Mouse (Mus musculus) heart, embryonic 10.5 days (tissue): Measurements from ENCODE around the gene Fzd7. TPM values are rescaled to one million over a fixed set of nuclear protein-coding genes. Genes with fewer than 3 reads are reported as not detected.

Experiments used
- DNase-seq: peaks from one replicate; pipeline ENCODE4 v3.0.0-alpha.2; 2017; ENCODE audit warnings: low spot score
- H3K27ac ChIP-seq: fragments of 300-500 bp; sonication (generic); 2 replicates; pipeline ENCODE4 v1.5.1; 2016; ENCODE audit warnings: mild to moderate bottlenecking
- H3K27me3 ChIP-seq: fragments of 300-500 bp; sonication (generic); 2 replicates; pipeline ENCODE4 v1.6.1; 2016; ENCODE audit warnings: mild to moderate bottlenecking; ENCODE audit not compliant: poor library complexity, insufficient read depth, severe bottlenecking
- H3K36me3 ChIP-seq: fragments of 300-500 bp; sonication (generic); 2 replicates; pipeline ENCODE4 v1.6.1; 2016; ENCODE audit warnings: mild to moderate bottlenecking, moderate library complexity
- H3K4me1 ChIP-seq: fragments of 300-500 bp; sonication (generic); 2 replicates; pipeline ENCODE4 v1.6.1; 2016; ENCODE audit warnings: mild to moderate bottlenecking
- H3K4me3 ChIP-seq: fragments of 300-500 bp; sonication (generic); 2 replicates; pipeline ENCODE4 v1.5.1; 2016; ENCODE audit warnings: mild to moderate bottlenecking, moderate library complexity
- H3K9me3 ChIP-seq: fragments of 300-500 bp; sonication (generic); 2 replicates; pipeline ENCODE4 v1.6.1; 2016; ENCODE audit warnings: mild to moderate bottlenecking, moderate library complexity
- whole genome bisulfite sequencing: fragments of 180-500 bp; shearing (Covaris S2); methylation state at CpG from one replicate; pipeline ENCODE4 v1.1.7; 2016; 5-methylcytosine and 5-hydroxymethylcytosine counted together
- polyA plus RNA-seq: library from polyadenylated mRNA; unstranded; fragments of >200 nt; fragmentation: Nextera tagmentation; extraction: Ambion mirVana; gene quantifications from 2 replicates; pipeline ENCODE4 v1.2.1, GENCODE M21; 2016

Fzd7 gene
- polyA plus RNA-seq, 1 experiment from 2014 or later: 13.0 TPM

DNA sequence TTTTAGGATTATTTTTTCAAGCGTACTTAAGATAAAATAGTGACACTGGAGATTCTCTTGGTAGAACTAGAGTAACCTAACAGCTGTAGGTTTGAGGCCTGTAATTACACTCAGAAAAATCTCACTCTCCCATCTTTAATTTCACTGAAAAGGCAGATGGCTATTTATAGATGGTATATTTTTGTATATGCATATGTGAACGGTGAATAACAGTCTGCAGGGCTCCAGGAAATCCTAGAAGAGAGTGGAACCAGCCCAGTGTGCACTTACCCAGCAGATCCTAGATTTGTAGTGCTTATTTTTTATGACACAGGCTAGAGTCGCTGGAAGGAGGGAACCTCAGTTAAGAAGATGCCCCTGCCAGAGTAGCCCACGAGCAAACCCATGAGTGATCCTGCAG, 6.8 kb downstream of the Fzd7 start:
- H3K4me1 ChIP-seq: peaks cover 41% of the 10 kb centered on the region
- DNase-seq: no peak
- H3K36me3 ChIP-seq: no peaks in the 10 kb centered on the region
- peaks cover 6% of the 10 kb centered on the region for H3K27me3 ChIP-seq
- H3K4me3 ChIP-seq: no peak overlapping the region
- H3K27ac ChIP-seq: peak overlapping the region; percentile 3; the same call in 1 of the 2 replicates
- 50% methylated on average over 4 of the region's 4 CpGs for WGBS
- no peaks in the 10 kb centered on the region for H3K9me3 ChIP-seq

DNA sequence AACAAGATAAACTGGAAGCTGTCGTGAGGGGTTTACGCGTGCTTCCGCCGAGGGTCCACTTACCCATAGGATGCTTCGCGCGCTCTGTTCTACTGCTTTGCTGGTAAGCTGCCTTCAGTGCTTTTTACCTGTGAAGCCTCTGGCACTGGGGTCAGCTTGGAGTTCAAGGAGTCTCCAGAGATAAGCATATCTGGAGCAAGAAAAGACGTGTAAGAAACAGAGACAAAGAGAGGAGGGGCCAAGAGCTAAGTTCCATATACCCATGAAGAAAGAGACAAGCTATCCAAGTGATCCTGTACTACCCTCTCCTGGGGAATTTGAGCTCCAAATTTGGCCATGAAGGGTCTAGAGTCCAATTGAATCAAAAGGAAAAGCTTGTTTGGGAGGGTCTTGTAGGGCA, 9.3 kb downstream of the Fzd7 start:
- Histone ChIP-seq H3K9me3 (no peaks in the 10 kb centered on the region), H3K27me3 (no peaks in the 10 kb centered on the region), H3K36me3 (no peaks in the 10 kb centered on the region), H3K4me1 (peaks cover 30% of the 10 kb centered on the region), H3K4me3 (no peak overlapping the region), H3K27ac (no peak overlapping the region)
- DNase-seq: no peak
- WGBS: 57% methylated on average over 9 of the region's 9 CpGs

DNA sequence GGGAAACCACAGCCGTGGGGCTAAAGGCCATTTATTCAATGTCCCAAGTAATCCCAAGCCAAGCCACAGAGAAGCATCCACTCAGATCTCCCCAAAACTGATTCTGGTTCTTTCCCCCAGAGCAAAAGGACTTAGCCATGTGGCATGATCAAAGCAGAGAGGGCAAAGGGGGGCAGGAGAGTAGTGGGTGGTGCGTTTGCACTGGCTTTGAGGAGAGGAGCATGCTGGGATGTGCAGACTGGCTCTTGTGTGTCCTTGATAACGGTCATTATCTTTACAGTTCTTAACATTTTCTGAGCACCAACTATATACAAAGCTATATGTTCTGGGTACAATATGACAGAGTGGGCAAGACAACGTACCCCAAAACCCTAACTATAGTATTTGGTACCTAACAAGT, 10.2 kb downstream of the Fzd7 start:
- DNase-seq: no peak
- peaks cover 24% of the 10 kb centered on the region for H3K4me1 ChIP-seq
- H3K4me3 ChIP-seq: no peak overlapping the region
- 70% methylated on average over 4 of the region's 4 CpGs for WGBS
- H3K27ac ChIP-seq: no peak overlapping the region
- no peaks in the 10 kb centered on the region for H3K36me3 ChIP-seq
- H3K9me3 ChIP-seq: no peaks in the 10 kb centered on the region
- H3K27me3 ChIP-seq: no peaks in the 10 kb centered on the region

DNA sequence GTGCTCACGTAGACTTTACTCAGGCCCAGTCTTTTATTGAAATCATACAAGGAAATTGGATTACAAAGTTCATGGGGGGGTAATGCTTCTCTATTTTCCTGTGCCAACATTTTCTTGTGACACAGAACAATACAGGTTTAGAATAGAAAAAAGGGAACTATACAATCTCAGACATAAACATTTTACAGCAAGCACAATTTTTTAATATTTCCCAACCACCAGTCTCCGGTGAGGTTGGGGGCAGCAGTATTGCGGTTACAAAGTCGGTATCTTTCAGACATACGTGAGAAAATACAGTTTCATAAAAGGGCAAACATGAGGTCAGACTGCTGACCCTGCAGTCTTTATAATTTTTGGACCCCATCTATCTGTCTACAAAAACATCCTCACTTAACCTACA, 13.7 kb downstream of the Fzd7 start:
- H3K9me3 ChIP-seq: no peaks in the 10 kb centered on the region
- no peak overlapping the region for H3K27ac ChIP-seq
- H3K36me3 ChIP-seq: no peaks in the 10 kb centered on the region
- H3K4me3 ChIP-seq: no peak overlapping the region
- H3K4me1 ChIP-seq: peaks cover 5% of the 10 kb centered on the region
- 91% methylated on average over 5 of the region's 5 CpGs for WGBS
- no peak for DNase-seq
- H3K27me3 ChIP-seq: peaks cover 8% of the 10 kb centered on the region; the same call in 1 of the 2 replicates

DNA sequence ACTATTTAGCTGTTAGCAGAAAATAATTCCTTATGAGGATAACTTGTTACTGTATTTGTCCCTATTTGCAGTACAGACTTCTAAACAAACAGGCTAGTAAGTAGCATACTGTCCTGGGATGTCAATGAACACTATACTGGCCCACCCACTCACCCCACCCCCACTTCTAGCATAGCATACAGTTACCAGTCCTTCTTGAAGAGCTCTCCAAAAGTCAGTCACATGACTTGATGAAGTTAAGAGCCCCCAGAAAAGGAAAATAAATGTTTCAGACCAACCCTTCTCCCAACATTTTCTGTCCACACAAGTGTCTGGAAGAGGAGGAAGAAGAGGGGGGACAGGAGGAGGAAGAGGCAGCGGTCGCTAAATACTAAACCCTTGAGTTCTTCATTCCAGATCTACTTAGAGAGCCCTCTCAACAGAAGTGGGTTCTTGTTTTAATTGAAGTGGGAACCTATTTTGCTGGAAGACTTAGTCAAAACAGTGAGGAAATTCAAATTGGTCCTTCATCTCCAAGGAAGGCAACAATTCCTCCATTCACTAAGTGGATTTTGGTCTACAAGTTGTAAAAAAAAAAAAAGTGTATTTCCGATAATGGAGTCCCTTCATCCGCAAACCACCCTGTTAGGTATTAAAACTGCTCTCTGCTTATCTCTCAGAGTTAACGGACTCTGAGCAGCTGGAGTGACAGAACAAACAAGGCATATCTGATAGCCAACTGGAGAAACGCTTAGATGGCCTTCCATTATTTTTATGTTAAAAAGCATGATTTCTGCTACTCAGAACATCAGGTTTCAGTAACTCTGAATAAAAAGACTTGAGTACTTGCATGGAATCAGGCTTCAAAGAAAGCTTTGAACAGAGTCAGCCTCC, 15.8 kb downstream of the Fzd7 start:
- no peak overlapping the region for H3K27ac ChIP-seq
- no peak overlapping the region for H3K4me3 ChIP-seq
- H3K36me3 ChIP-seq: no peaks in the 10 kb centered on the region
- H3K9me3 ChIP-seq: no peaks in the 10 kb centered on the region
- no peak for DNase-seq
- no peaks in the 10 kb centered on the region for H3K4me1 ChIP-seq
- WGBS: 36% methylated on average over 6 of the region's 6 CpGs
- H3K27me3 ChIP-seq: peaks cover 8% of the 10 kb centered on the region; the same call in 1 of the 2 replicates

DNA sequence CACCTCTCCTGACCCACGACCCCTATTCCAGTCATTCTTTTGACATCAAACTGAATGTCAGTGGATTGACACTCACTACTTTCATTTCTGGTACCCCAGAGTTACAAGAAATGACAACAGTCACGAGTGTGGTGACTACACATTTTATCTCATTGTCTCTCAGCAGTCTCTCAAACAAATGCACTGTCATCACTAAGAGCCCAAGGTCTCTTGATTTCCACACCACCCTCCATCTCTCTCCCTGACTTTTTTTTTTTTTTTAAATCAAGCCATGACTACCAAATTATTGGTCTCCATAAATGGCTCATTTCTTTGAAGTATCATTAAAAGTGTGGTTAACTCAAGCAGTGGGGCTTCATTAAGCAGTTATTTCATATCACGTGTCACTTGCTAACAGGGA, 17.1 kb downstream of the Fzd7 start:
- peaks cover 8% of the 10 kb centered on the region; the same call in 1 of the 2 replicates for H3K27me3 ChIP-seq
- H3K36me3 ChIP-seq: no peaks in the 10 kb centered on the region
- no peak overlapping the region for H3K27ac ChIP-seq
- DNase-seq: no peak
- 70% methylated on average over 3 of the region's 3 CpGs for WGBS
- no peak overlapping the region for H3K4me3 ChIP-seq
- 0 out of 2 replicates have a peak, but pooled peaks cover 4% of the 10 kb centered on the region for H3K4me1 ChIP-seq
- H3K9me3 ChIP-seq: no peaks in the 10 kb centered on the region

DNA sequence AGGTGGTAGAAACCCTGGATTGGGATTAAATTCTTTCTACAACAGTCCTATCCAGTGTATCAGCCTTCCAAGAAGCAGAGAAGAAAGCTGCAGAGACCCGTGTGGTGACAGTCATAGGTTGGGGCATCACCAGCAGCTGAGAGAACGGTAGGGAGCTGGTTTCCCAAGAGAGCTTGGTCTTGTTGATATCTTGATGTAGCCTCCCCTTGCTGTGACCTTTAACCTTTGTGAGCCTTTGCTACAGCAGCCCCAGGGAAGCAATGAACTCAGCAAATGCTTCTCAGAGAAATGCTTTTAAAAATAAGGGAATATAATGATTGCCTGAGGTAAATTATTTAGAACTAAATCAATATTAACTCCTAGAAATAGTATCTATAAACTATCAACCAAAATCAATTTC, 20.1 kb downstream of the Fzd7 start:
- no peak for DNase-seq
- Histone ChIP-seq H3K36me3 (no peaks in the 10 kb centered on the region), H3K27ac (no peak overlapping the region), H3K4me3 (no peak overlapping the region), H3K4me1 (0 out of 2 replicates have a peak, but pooled peaks cover 4% of the 10 kb centered on the region), H3K27me3 (peaks cover 19% of the 10 kb centered on the region; the same call in 1 of the 2 replicates), H3K9me3 (no peaks in the 10 kb centered on the region)
- WGBS: 35% methylated on average over 2 of the region's 2 CpGs

DNA sequence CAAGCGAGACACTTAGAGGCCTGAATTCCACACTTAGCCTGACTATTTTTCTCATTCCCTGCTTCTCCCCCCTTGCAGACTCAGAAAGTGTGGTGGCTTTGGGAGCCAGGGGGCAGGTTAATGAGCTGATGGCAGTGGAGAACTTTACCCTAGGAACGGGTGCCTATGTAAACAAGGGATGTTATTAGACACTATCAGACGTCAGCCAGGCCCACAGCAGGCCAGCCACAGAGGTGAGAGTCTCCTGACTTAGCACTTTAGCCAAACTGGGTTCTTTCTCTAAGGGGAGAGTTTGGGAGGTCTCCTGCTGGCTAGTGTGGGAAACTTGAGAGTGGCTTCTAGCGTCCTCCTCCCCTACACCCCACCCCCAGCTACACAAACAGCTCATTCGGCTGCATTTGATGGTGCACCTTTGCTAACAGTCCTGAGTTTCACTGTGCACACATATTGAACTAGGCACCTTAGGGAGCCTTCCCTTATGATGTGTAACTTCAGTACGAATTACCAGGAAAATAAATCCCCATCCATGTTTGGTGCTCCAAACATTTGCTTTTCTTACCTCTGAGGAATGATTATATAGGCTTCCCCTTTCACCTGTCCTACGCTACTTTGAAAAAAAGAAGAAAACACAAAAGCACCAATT, 21.6 kb downstream of the Fzd7 start:
- Histone ChIP-seq H3K27me3 (peaks cover 22% of the 10 kb centered on the region; the same call in 1 of the 2 replicates), H3K27ac (0 out of 2 replicates have a peak overlapping the region, but pooled peaks have one; percentile 22), H3K4me1 (peaks cover 8% of the 10 kb centered on the region; the same call in 1 of the 2 replicates), H3K36me3 (no peaks in the 10 kb centered on the region), H3K9me3 (no peaks in the 10 kb centered on the region), H3K4me3 (no peak overlapping the region)
- 43% methylated on average over 7 of the region's 7 CpGs for WGBS
- no peak for DNase-seq

DNA sequence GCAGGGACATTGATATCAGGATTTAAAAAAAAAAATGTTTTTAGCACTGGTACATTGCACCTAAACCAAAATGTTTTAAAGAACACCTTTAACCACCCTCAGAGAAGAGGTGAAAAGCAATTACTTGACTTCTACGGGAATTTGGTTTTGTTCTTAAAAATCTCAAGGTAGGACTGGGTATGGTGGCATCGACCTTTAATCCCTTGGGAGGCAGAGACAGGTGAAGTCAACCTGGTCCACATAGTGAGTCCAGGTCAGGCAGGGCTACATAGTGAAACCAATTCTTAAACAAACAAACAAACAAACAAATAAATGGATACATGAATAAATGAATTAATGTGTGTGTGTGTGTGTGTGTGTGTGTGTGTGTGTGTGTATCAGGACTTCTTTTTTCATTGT, 22.1 kb downstream of the Fzd7 start:
- peaks cover 24% of the 10 kb centered on the region; the same call in 1 of the 2 replicates for H3K27me3 ChIP-seq
- no peaks in the 10 kb centered on the region for H3K9me3 ChIP-seq
- no peak overlapping the region for H3K4me3 ChIP-seq
- H3K4me1 ChIP-seq: peaks cover 9% of the 10 kb centered on the region; the same call in 1 of the 2 replicates
- no peaks in the 10 kb centered on the region for H3K36me3 ChIP-seq
- 68% methylated on average over 2 of the region's 2 CpGs for WGBS
- no peak for DNase-seq
- no peak overlapping the region for H3K27ac ChIP-seq

DNA sequence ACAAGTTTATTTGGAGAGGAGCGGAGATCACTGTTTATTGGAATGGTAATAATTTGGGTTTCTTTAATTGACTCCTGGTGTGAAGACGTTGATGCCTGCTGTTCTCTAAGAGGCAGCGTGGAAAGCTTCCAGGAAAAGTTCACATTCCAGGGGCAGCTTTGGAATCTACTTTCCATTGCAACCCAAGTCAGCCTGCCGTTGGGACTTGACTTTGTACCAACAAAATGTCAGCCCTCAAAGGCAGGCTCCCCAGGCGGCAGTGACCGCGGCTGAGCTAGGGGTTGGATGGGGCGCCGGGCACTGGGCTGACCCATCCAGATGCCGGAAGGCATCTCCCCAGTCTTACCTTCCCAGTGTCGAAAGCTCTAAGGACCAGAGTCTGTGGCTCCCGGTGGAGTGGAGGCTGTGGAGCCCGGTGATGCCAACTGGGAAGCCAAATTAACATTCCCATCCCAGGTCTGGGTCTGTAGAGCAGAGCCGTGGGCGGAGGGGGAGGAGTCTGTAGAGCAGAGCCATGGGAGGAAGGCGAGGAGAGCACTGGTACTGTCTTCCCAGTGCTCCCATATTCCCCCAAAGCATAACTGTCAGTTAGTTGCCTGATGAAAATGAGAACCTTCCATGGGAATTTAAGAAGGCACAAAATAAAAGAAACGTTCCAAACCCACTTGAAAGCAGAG, 26.4 kb downstream of the Fzd7 start:
- Histone ChIP-seq H3K36me3 (no peaks in the 10 kb centered on the region), H3K27ac (no peak overlapping the region; the same call in 1 of the 2 replicates), H3K9me3 (no peaks in the 10 kb centered on the region), H3K27me3 (peaks cover 33% of the 10 kb centered on the region; the same call in 1 of the 2 replicates), H3K4me3 (0 out of 2 replicates have a peak overlapping the region, but pooled peaks have one; percentile 22), H3K4me1 (peaks cover 8% of the 10 kb centered on the region; the same call in 1 of the 2 replicates)
- 22% methylated on average over 17 of the region's 17 CpGs for WGBS
- DNase-seq: no peak

DNA sequence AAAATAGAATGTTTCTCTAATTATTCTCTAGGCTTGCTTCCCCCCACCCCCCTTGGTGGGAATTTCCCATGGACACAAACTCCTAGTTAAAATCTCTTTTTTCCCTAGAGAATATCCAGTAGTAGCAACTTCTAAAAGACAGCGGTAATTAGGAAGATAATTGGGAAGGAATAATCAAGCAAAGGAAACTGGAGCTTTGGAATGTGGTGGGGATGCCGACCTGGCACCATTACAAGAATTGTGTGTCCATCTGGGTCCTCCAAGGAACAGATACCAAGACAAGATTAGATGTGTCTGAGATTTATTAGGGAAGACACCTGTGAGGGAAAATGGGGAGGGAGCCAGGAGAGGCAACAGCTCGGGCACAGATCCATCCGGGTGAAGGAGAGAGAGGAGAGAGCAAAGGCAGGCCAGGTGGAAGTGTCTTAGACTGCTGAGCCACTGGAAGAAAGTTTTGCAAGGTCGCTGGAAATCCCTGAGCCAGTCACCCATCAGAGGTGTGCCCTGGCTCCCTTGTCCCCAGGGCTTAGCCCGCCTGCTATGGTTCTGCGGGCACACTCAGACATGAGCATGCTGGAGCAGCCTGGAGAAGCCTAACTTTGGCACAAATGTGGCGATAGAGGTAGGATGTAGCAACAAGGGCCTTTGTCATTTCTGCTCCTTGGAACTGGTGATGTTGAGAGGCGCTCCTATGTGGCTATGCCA, 29.5 kb downstream of the Fzd7 start:
- Histone ChIP-seq H3K27ac (no peak overlapping the region), H3K4me1 (peaks cover 15% of the 10 kb centered on the region), H3K27me3 (peaks cover 22% of the 10 kb centered on the region; the same call in 1 of the 2 replicates), H3K9me3 (no peaks in the 10 kb centered on the region), H3K36me3 (no peaks in the 10 kb centered on the region), H3K4me3 (no peak overlapping the region)
- 70% methylated on average over 9 of the region's 9 CpGs for WGBS
- DNase-seq: no peak
